Mouse (Mus musculus) myocyte (in vitro differentiated cells): ENCODE results near the gene Gm4881. TPM values are rescaled to one million over a fixed set of nuclear protein-coding genes. Genes with fewer than 3 reads are reported as not detected.

Experiments used
- H3K27me3 ChIP-seq: one replicate; pipeline ENCODE4 v1.6.1; 2011; ENCODE audit not compliant: control insufficient read depth, insufficient read depth, insufficient read length
- H3K36me3 ChIP-seq: one replicate; pipeline ENCODE4 v1.6.1; 2011; ENCODE audit not compliant: control insufficient read depth, insufficient read depth
- H3K4me2 ChIP-seq: one replicate; pipeline ENCODE4 v1.6.1; 2011; ENCODE audit warnings: low read depth, control low read depth
- H3K4me3 ChIP-seq: one replicate; pipeline ENCODE4 v1.5.1; 2011; ENCODE audit warnings: mild to moderate bottlenecking, control low read depth, moderate library complexity
- H3K79me2 ChIP-seq: one replicate; pipeline ENCODE4 v1.6.1; 2011; ENCODE audit not compliant: control insufficient read depth, insufficient read depth
- H3ac ChIP-seq: one replicate; pipeline ENCODE4 v1.6.1; 2011; ENCODE audit not compliant: control insufficient read depth, insufficient read length
- CEBPB ChIP-seq: IDR thresholded peaks from 2 replicates; pipeline ENCODE4 v1.6.1; 2011; ENCODE audit warnings: mild to moderate bottlenecking, moderate library complexity; ENCODE audit not compliant: poor library complexity, insufficient read depth, severe bottlenecking
- E2F4 ChIP-seq: IDR thresholded peaks from one replicate; pipeline ENCODE4 v1.6.1; 2011; ENCODE audit warnings: mild to moderate bottlenecking, control low read depth, moderate library complexity; ENCODE audit not compliant: insufficient read depth
- MAX ChIP-seq: IDR thresholded peaks from one replicate; pipeline ENCODE4 v1.6.1; 2011; ENCODE audit warnings: low read depth, mild to moderate bottlenecking, control low read depth
- MYOD1 ChIP-seq, 3 experiments: IDR thresholded peaks; one replicate each; pipeline ENCODE4 v1.6.1; 2011; ENCODE audit warnings: control low read depth in 2 of 3, low read depth in 2 of 3, mild to moderate bottlenecking in 2 of 3, moderate library complexity in 1 of 3; ENCODE audit not compliant: insufficient read length in 2 of 3, control insufficient read depth in 1 of 3
- MYOG ChIP-seq, 3 experiments: IDR thresholded peaks; one replicate each; pipeline ENCODE4 v1.6.1; 2011; ENCODE audit warnings: control low read depth in 2 of 3, low read depth in 2 of 3, mild to moderate bottlenecking in 2 of 3; ENCODE audit not compliant: insufficient read length in 2 of 3, control insufficient read depth in 1 of 3, insufficient read depth in 1 of 3
- POLR2A ChIP-seq: IDR thresholded peaks from one replicate; pipeline ENCODE4 v1.6.1; 2011; ENCODE audit warnings: low read depth, mild to moderate bottlenecking, control low read depth, moderate library complexity; ENCODE audit not compliant: insufficient read length
- POLR2AphosphoS2 ChIP-seq: IDR thresholded peaks from one replicate; pipeline ENCODE4 v1.6.1; 2011; ENCODE audit warnings: low read depth, control low read depth; ENCODE audit not compliant: insufficient read length
- REST ChIP-seq: IDR thresholded peaks from one replicate; pipeline ENCODE4 v1.6.1; 2011; ENCODE audit warnings: mild to moderate bottlenecking, control low read depth, moderate library complexity; ENCODE audit not compliant: insufficient read depth, insufficient read length
- SRF ChIP-seq: IDR thresholded peaks from one replicate; pipeline ENCODE4 v1.6.1; 2011; ENCODE audit warnings: low read depth; ENCODE audit not compliant: control insufficient read depth, insufficient read length
- TCF12 ChIP-seq: IDR thresholded peaks from one replicate; pipeline ENCODE4 v1.6.1; 2011; ENCODE audit warnings: mild to moderate bottlenecking, control low read depth; ENCODE audit not compliant: poor library complexity, insufficient read depth, severe bottlenecking
- TCF3 ChIP-seq: IDR thresholded peaks from one replicate; pipeline ENCODE4 v1.6.1; 2011; ENCODE audit warnings: low read depth, control low read depth; ENCODE audit not compliant: insufficient read length
- USF1 ChIP-seq: IDR thresholded peaks from one replicate; pipeline ENCODE4 v1.6.1; 2011; ENCODE audit warnings: low read depth, mild to moderate bottlenecking, control low read depth, moderate library complexity
- polyA plus RNA-seq: library from polyadenylated mRNA; unstranded; fragments of >200 nt; fragmentation: generic; extraction: Trizol; gene quantifications from one replicate; pipeline ENCODE4 v1.2.1, GENCODE M21; 2012; ENCODE audit warnings: missing spikeins

Gene Gm4881
- polyA plus RNA-seq, 1 experiment = not detected

DNA sequence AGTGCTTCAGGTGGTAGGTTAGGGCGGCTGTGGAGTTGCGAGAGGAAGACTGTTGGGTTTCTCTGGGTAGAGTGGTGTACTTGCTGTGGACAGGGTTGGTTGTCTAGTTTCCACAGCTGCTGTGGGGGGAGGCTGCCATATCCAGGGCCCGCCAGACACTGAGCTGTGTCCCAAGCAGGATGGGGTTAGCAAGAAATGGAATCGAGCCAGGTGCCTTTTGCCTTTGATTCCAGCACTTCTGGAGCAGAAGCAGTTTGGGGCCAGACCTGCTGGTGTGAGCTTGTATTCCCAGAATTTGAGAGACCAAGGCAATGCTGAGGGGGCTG lies 58.0 kb downstream of the Gm4881 start:
- Histone ChIP-seq H3ac (peak overlapping the region; percentile 99), H3K4me3 (peak overlapping the region; percentile 88), H3K36me3 (peaks cover 48% of the 10 kb centered on the region), H3K4me2 (peak overlapping the region; percentile 99), H3K79me2 (peaks cover 33% of the 10 kb centered on the region), H3K27me3 (no peaks in the 10 kb centered on the region)
- TF ChIP-seq POLR2AphosphoS2 (no peak), POLR2A (no peak), REST (no peak), USF1 (no peak), MYOD1 (IDR thresholded peaks at IDR 0.05; ENCODE audit: control insufficient read depth in 1 of 3, insufficient read length in 2 of 3, low read depth in 2 of 3) (no peak), SRF (no peak), E2F4 (no peak), MAX (no peak), CEBPB (no peak), MYOG (IDR thresholded peaks at IDR 0.05; ENCODE audit: control insufficient read depth in 1 of 3, insufficient read depth in 1 of 3, insufficient read length in 2 of 3, low read depth in 2 of 3) (no peak), TCF12 (no peak), TCF3 (no peak)

DNA sequence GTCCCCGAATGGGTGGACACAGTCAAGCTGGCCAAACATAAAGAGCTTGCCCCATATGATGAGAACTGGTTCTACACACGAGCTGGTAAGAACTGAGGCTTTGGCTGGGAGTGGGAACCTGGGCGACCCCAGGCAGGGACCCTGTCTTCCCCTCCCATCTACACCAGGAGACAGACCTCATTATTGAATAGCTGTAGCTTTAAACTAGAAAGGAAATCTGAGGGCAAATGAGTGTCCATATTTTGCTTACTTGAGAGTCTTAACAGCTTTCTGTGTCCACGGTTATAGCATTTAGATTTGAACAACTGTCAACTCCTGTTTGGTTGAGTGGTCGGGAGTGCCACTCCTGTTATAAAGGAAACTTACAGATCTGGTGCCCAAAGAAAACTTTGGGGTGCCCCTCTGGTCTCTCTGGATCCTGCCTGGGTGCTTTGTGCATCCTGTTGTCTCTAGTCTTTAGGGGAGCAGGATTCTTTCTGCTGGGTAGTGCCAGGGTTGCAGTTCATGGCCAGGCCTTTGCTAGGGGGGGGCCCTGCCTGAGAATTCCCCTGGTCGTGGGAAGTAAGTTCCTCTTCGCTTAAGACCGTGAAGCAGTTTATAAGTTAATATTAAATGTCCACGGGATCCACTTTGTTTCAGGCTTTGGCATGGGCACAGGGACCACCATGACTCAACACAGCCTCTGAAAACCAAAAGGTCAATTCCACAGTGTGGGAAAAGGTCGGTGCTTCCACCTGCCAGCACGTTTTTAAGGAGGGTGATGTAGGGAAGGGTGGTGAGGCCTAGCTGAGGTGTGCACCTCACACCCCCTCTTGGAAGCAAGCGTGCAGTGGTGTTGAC lies 58.6 kb downstream of the Gm4881 start:
- Histone ChIP-seq H3ac (peak overlapping the region; percentile 99), H3K4me2 (peak overlapping the region; percentile 99), H3K36me3 (peaks cover 43% of the 10 kb centered on the region), H3K79me2 (peaks cover 33% of the 10 kb centered on the region), H3K4me3 (peak overlapping the region; percentile 88), H3K27me3 (no peaks in the 10 kb centered on the region)
- TF ChIP-seq SRF (no peak), POLR2A (peak; percentile 29)

DNA sequence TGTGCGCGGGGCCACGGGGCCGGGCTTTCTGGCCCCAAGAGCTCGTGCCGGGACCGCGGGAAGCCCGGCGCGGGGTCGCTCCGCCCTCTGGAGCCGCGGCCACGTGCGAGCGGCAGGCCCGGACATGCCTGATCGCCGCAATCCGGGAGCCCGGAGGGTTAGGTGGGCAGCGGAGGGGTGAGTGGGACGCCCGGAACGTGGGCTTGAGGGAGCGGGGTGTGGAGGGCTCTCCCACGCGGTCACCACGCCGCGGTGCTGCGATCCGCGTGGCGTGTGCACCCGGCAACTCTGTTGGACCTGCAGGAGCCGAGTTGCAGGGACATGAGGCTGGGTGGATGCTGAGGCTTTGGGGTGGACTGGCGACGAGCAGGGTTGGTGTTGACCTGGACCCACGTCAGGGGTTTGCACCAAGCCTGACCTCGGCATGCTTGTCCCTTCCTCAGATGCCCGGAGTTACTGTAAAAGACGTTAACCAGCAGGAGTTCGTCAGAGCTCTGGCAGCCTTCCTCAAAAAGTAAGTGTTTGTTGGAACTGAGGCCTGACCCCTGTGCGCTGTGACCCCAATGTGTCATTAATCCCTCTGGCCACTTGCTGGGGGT lies 59.5 kb downstream of the Gm4881 start:
- H3K36me3 ChIP-seq = peaks cover 37% of the 10 kb centered on the region
- TF ChIP-seq POLR2A = peak; percentile 20
- peak; percentile 47 for TF ChIP-seq POLR2AphosphoS2
- no peak for TF ChIP-seq TCF12
- TF ChIP-seq MYOD1 (IDR thresholded peaks at IDR 0.05; ENCODE audit: control insufficient read depth in 1 of 3, insufficient read length in 2 of 3, low read depth in 2 of 3) = no peak
- no peak for TF ChIP-seq REST
- peak in 1 of 3 experiments; percentile 11 for TF ChIP-seq MYOG (IDR thresholded peaks at IDR 0.05; ENCODE audit: control insufficient read depth in 1 of 3, insufficient read depth in 1 of 3, insufficient read length in 2 of 3, low read depth in 2 of 3)
- no peak for TF ChIP-seq USF1
- no peak for TF ChIP-seq SRF
- TF ChIP-seq E2F4 = no peak
- TF ChIP-seq MAX = no peak
- no peak for TF ChIP-seq CEBPB
- TF ChIP-seq TCF3 = no peak
- peaks cover 33% of the 10 kb centered on the region for H3K79me2 ChIP-seq
- H3K27me3 ChIP-seq = peaks cover 4% of the 10 kb centered on the region
- peak overlapping the region; percentile 99 for H3K4me2 ChIP-seq
- H3ac ChIP-seq = peak overlapping the region; percentile 99
- peak overlapping the region; percentile 88 for H3K4me3 ChIP-seq

DNA sequence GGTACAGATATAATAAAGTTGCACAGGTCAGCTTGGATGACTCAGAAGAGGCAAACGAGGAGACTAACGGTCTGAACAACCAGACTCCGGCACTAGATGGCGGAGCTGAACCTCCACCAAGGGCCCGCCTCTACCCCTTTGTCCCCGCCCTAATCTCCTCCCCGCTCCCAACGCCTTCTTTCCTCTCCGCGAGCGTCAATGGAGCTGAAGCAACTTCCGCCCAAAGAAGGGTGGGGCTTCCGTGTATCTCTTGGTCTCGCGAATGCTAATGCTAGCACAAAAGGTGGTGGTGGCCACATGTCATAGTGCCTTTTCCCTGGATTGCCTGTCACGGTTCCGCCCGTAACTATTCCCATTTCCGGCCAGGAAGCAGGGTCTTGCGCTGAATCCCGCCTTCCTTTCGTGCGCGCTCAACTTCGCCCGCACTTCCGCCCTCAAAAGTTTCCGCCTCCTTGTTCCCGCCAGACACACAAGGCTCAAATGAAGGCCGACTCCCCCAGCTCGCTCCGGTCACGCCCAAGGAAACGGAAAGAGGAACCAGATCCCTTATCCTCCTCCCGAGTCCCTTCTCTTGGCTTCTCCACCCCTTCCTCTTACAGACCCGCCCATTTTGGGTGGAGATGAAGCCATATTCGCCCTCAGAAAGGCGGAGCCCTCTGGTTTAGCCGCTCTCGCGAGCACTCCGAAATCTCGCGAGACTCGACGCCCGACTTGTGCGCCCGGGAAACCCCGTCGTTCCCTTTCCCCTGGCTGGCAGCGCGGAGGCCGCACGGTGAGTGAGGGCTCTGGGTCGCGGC lies 60.2 kb downstream of the Gm4881 start, which contains the start of gene Rps19:
Rps19 (plus strand) TSS at position 476 of the 797 bp plus-strand sequence.
- Histone ChIP-seq H3ac (peak within 1 kb of the TSS; percentile 99), H3K4me2 (peak within 1 kb of the TSS; percentile 99), H3K79me2 (peaks cover 33% of the 10 kb centered on the region), H3K27me3 (peaks cover 4% of the 10 kb centered on the region), H3K4me3 (peak within 1 kb of the TSS; percentile 88), H3K36me3 (peaks cover 30% of the 10 kb centered on the region)
- no peak for TF ChIP-seq MAX
- peak; percentile 50 for TF ChIP-seq USF1
- TF ChIP-seq TCF12 = no peak
- TF ChIP-seq TCF3 = no peak
- no peak for TF ChIP-seq REST
- peak in 1 of 3 experiments; percentile 50 for TF ChIP-seq MYOG (IDR thresholded peaks at IDR 0.05; ENCODE audit: control insufficient read depth in 1 of 3, insufficient read depth in 1 of 3, insufficient read length in 2 of 3, low read depth in 2 of 3)
- TF ChIP-seq POLR2A = peak; percentile 92
- peak; percentile 79 for TF ChIP-seq POLR2AphosphoS2
- peak in 2 of 3 experiments; percentile 14 for TF ChIP-seq MYOD1 (IDR thresholded peaks at IDR 0.05; ENCODE audit: control insufficient read depth in 1 of 3, insufficient read length in 2 of 3, low read depth in 2 of 3)
- no peak for TF ChIP-seq SRF
- TF ChIP-seq CEBPB = no peak
- TF ChIP-seq E2F4 = peak; percentile 45
